Mouse (Mus musculus): ENCODE data around the gene Id3. TPM values are rescaled to one million over a fixed set of nuclear protein-coding genes. Genes with fewer than 3 reads are reported as not detected.
"Not testable (repeated sequence)": the region's sequence is repeated elsewhere in the genome, so short reads cannot be mapped to it uniquely, and the experiment has no call there.

The Id3 gene
- 10 to 100 TPM; 46.9 to 70.1 TPM for total RNA-seq (2021)

DNA sequence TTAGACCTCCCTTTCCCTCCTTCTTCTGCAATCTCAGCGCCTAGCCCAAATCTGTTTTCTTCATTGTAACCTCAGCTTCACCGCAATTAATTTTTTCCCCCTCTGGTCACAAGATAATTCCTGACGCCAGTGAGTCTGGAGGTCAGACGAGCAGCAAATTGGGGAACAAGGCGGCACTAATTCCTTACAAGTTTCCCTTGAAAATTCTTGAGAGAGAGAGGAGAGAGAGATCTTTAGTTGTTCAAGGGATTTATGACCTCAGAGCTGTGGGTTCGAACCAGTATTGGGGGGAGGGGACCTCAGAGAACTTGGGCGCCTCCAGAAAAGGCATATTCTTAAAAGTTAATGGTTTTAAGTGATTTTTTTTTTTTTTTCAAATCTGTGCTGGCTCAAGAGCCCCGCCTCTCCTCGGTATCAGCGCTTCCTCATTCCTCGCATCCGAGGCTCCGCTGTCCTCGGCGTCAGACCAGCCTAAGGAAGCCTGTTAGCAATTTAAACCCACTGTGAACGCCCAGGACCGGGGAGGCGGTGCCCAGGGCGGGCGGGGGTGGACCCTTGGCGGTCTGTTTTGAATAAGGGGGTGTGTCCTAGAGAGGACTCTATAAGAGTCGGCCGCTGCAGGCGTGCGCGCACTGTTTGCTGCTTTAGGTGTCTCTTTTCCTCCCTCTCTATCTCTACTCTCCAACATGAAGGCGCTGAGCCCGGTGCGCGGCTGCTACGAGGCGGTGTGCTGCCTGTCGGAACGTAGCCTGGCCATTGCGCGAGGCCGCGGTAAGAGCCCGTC is at the start of gene Id3:
TSS of gene Id3 (plus strand) at position 305 of the 784 bp plus-strand sequence.
- intact Hi-C loops (cut with DNase I) = loop anchor here (10.0 kb wide), 1 partner anchor 321 kb away; the partner anchor contains the start of genes 6030445D17Rik and Luzp1

DNA sequence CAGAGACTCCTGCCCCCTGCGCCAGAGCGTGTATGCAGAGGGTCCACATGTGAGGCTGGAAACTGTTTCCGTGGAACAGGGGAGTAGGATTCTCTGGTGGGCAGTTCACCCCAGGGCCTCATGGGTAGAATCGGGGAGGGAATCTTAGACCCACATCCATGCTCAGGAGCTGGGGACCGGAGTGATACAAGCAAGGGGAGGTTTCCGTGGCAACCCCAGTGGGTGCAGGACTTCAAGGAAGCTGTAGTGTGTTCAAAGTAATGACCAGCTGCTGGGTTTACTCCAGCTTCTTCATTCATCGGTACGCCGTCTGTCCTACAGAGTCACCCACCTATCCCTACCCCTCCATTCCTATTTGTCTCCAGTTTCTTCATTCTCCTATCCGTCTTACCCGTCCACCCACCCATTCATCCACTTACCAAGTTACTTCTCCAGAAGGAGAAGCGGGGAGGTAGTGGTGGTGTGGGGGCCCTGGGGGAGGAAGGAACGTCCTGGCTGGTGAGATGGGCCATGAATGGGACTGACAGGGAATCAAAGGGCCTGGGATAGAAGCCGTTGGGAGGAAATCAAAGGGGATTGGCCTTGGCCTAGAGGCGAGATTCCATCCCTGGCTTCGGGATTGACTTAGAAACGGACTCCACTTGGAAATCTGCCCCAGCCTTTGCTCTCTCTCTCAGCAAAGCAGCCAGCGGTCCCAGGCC is 48.6 kb upstream of the Id3 start:
- intact Hi-C loops (cut with DNase I) = no loop called here
- DNase-seq (ENCODE audit: low spot score) = no peak

More for the DNA sequence above, at the start of gene Id3:
- DNase-seq (ENCODE audit: low spot score) = peak; percentile 97

DNA sequence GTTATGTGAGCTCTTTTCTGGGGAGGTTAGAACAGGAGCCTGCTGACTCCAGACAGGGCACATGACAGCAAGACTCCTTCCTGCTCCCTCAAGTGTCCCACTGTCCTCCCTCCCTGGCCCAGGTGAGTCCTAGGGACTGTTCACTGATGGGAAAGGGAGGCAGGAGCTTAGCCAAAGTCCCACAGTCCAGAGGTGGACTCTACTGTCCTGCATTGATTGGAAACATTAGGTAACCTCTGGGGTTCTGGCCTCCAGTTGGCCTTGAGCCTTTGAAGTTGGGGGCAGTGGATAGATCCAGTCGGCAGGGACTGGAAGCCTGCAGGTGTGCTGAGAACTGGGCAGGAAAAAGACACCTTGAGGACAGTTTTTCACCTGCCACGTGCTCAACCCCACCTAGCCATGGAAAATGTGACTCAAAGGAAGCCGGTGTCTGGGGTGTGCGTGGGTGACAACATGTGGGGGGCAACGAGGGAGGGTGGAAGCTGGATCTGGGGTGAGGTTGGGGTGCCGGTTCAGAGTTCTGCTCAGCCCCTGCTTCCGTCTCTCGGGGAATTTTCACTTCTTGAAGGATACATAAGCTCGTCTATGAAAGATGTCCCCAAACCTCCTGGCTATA is 47.7 kb upstream of the Id3 start:
- DNase-seq (ENCODE audit: low spot score) = no peak
- intact Hi-C loops (cut with DNase I) = no loop called here

DNA sequence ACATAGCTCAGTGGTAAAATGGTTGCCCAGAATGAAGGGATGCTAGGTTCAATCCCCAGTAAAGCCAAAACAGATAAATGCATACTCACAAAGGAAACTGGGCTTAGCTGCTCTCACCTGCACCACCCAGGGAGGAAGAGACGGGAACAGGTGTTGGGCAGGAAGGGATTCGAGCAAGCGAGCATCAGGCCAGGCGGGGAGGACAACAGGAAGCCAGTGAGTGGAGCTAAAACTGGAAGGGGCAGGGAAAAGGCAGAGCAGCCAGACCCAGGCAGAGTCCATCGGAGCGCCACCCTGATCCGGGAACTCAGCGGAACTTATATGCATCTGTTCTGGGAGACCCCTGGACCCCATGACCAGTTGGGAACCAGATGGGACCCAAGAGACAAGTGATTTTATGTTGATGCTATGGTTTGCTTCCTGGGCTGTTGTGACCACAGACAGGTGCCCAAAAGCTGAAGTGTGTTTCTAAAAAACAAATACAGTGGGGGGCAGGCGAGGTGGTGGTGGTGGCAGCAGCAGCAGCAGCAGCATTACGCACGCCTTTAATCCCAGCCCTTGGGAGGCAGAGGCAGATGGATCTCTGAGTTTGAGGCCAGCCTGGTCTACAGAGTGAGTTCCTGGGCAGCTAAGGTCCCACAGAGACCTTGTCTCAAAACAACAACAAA is 46.7 kb upstream of the Id3 start:
- DNase-seq (ENCODE audit: low spot score) = no peak
- intact Hi-C loops (cut with DNase I) = no loop called here

DNA sequence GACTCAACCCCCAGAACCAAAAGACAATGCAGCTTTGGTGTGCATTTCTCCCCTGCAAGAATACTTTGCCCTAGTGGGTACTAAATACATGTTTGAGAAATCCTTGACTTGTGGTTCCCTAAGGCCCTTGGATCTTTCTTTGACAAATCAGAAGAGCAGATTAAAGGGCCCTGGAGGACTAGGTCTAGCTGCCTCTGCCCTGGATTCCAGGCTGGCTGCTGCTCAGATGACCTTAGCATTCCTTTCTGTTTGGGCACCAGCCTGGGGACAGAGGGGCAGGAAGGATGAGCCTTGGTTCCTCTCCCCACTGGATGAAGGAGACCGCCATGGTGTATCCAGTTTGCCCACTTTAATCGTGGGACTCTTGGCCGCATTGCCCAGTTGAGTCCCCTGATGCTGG is 44.9 kb upstream of the Id3 start:
- intact Hi-C loops (cut with DNase I) = no loop called here
- no peak for DNase-seq (ENCODE audit: low spot score)

DNA sequence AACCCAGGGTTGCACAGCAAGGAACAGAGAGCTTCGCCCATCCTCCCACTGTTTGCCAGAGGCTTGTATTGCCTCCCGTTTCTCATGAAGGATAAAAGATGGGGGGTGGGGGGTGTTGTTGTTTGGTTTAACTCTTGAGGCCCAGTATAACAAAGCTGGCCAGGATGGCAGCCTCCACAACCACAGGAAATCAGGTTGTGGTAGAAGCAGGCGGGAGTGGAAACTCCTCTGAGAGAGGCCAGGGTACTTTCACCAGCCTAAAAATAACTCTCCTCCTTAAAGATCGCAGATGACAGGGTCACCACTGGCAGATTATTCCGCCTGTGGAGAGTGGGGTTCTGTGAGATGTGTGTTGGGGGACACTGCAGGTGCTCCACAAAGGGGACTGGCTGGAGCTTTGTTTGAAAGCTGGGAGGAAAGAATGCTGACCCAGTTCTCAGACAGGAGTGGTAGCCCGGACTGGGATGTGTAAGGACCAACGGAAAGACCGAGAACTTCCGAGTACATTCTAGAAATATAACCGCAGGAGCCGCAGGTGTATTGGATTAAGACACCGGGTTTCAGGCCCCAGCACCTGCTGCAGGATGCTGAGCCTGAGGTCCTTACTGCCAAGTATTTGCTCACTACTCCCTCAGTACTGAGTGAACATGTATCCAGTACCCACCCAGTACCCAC is 42.8 kb upstream of the Id3 start:
- intact Hi-C loops (cut with DNase I) = no loop called here
- DNase-seq (ENCODE audit: low spot score) = no peak

DNA sequence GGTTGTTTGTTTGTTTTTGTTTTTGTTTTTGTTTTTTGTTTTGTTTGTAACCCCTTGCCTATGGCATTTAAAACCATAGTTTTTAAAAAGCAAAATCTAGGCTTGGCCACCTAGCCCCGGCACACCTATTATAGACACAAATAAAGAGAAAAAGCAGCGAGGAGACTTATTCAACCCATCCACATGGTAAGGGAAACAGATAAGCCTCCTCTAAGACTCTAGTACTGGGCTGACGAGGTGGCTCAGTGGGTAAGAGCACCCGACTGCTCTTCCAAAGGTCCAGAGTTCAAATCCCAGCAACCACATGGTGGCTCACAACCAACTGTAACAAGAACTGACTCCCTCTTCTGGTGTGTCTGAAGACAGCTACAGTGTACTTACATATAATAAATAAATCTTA is 41.5 kb upstream of the Id3 start:
- DNase-seq (ENCODE audit: low spot score); intact Hi-C loops (cut with DNase I): not testable (repeated sequence)

DNA sequence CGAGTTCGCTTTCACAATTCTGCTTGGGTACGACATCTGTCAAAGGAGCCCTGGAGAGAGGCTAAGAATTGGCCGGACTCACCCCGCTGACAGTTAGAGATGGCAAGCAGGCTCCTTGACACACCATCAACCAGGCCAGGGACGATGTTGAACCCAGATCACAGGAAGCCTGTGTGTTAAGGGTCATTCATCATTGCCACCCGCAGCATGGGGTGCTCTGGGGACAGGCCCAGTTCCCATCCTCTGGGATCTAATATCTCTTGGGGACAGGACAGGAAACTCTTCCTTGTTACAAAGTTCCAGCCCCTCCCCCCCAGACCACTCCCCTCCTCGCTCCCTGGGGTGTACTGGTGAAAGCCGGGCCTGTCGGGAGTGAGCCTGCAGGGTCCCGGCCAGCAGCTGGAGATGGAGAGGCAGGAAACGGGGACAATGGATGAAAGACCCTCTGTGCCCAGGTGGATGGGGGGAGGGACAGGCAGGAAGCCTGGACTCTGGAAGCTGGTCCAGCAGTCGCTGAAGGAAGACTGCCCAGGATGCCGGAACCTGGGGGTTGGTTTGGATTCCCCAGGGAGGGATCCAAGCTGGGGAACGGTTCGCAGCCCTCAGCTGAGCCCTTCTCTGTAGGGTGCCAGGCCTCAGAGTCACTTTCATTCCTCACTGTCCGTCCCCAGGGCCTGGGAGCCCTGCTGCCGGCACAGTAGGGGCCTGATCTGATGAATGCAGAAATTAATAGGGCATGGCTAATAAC is 38.5 kb upstream of the Id3 start:
- intact Hi-C loops (cut with DNase I) = no loop called here
- DNase-seq (ENCODE audit: low spot score) = peak; percentile 38

DNA sequence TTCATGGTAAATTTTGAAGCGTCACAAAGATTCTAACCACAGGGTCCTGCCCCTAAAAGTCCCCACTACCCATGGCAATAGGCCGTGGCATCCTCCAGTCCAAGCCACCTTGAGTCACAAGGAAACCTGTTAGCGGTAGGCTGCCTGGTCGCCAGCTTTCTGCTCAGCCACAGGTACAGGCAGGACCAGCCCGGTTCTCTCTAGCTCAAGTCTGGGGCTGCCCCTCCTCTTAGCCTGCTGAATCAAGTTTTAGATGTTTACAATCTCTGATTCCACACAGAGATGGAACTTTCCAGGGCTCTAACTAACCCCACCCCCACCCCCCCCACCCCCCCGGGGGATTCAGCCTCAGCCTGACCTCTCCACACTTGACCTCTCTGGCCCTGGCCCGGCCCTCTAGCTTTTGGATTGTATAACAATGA is 36.4 kb upstream of the Id3 start:
- no peak for DNase-seq (ENCODE audit: low spot score)
- intact Hi-C loops (cut with DNase I) = no loop called here

DNA sequence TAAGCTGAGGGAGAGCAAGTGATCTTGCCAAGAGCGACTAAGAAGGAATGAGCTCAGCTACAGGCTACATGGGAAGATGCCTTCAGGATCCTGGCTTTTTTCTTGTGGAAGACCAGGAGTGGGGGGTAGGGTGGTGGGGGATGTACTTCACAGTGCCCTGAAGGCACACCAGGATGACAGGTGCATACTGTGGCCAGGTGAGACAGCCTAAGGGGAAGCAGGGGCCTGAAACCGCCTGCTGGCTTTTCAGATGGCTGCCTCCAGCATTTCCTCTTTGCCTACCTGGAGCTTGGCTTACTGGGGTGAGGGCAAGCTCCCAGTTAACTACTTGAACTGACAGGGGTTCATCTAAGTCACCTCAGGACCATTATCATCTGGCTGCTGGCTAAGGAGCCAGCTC is 34.1 kb upstream of the Id3 start:
- no peak for DNase-seq (ENCODE audit: low spot score)
- intact Hi-C loops (cut with DNase I) = no loop called here

DNA sequence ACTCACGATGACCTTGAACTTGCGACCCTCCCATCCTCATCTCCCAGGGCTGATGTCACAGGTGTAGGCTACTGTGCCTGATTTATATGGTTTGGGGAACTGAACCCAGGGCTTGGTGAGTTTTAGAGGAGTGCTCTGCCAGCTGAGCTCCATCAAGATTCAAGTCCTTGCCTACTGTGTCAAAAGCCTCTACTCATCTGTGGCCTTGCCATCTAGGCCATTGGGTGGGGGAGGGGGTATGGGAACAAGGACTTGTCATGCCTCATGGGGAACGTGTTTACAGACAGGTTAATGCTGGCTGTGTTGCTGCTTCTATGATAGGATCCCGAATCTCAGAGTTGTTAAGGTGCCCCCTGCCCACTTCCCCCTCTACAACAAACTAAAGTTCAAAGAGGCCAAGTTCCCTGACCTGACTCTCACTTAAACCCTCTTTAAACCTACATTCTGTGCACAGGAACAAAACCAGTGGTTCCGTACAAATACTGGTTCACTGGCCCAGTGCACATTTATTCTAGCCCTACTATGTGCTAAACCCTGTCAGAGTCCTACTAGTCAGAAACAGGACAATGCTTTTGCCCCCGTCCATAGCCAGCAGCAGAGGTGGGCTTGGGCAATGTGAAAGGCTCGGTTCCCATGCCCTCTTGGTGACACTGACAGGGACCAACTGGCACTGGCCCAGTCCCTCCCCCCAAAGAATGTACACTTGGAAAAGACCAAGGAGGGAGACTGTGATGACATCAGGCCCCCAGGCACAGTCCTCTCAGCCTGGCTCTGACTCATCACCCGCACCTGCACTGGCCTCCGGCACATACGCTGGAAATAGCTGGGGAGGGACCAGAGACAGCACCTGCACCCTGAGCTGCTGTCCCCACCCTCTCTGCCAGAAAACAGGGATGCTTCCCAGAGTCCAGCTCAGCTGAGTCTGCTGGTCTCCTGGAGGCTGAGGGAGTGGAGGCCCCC is 33.1 kb upstream of the Id3 start:
- no peak for DNase-seq (ENCODE audit: low spot score)
- intact Hi-C loops (cut with DNase I) = no loop called here

DNA sequence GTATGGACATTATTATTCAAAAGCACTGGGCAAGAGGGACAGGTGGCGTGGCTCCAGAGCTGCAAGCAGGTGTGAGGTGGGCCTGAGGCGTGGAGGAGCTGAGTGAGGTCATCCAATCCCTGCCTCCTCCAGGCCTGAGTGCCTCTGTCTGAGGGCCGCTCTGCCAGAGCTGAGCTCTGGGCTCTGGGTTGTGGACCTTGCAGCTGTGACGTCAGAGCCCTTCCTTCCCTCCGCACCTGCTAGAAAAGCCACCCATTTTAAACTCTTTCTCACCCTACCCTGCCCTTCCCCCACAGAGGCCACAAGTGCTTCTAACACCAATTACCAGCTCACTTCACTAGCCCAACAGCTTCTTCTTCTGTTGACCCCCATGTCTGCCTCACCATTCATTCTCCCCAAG is 31.0 kb upstream of the Id3 start:
- intact Hi-C loops (cut with DNase I) = no loop called here
- no peak for DNase-seq (ENCODE audit: low spot score)

DNA sequence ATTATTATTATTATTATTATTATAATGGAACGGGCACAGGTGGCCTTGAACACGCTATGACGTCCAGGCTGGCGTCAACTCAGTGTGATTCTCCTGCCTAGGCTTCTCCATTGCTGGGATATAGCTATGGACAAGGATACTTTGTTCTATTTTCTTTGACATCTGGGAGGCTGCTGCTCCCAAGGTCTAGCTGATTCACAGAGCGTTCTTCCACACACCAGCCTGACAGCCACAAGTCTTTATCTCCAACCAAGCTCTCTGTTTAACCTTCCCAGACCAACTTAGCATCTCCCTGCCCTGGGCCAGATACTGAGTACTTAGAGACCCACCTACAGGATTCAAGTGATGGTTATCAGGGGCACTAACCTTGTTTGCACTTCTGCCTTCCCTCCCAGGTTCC is 28.6 kb upstream of the Id3 start:
- intact Hi-C loops (cut with DNase I) = loop anchor here (5.0 kb wide), 1 partner anchor 42 kb away; no protein-coding TSS in a partner anchor
- no peak for DNase-seq (ENCODE audit: low spot score)

DNA sequence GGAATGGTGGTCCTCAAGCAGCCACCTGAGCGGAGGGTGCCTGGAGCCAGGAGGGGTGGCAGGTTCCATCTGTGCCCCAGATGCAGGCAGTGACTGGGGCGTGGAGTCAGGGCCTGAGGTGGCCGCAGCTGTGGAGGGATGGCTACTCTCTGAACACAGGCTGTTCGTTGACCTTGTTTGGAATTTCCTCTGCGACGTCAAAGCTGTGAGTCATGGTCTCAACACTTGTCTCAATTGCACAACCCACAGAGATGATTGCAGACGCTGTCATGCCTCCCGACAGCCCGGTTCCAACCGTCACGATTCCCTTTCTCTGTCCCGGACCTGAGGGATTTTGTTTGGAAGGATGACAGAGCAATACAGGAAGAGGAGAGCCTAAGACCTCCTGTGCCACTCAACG is 26.3 kb upstream of the Id3 start:
- intact Hi-C loops (cut with DNase I) = loop anchor here (5.0 kb wide), 1 partner anchor 45 kb away; no protein-coding TSS in a partner anchor
- peak; percentile 72 for DNase-seq (ENCODE audit: low spot score)

DNA sequence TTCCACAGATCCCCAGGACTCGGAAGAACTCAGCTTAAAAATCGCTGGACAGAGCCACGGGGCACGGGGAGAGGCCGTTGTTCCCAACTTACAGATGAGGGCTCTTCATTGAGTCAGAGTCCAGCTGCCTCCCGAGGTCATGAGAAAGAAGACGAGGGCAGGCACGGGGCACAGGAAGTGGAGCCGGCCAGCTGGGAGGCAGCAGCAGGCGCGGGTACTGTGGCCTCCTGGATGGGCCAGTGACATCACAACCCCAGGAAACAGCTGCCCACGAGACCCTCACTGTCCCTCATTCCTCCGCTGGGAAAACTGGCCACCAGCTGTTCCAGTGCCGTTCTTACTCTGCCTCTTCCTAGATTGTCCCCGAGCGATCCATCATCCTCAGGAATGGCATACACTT is 23.3 kb upstream of the Id3 start:
- intact Hi-C loops (cut with DNase I) = no loop called here
- DNase-seq (ENCODE audit: low spot score) = no peak

DNA sequence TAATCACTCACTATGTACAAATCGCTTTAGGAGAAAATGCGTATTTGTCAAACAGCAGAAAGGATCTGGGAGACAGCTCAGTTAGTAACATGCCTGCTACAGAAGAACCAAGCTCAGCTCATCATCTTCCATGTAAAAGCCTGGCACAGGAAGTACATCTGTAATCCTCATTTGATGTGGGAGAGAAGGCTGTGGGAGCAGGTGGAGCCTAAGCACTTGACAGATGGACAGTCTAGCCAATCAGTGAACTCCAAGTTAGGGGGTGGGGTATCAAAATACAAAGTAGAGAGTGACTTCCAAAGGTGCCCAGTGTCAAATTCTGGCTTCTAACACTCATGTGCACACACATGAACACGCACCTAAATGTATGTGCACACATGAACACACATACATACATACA is 22.1 kb upstream of the Id3 start:
- intact Hi-C loops (cut with DNase I) = no loop called here
- DNase-seq (ENCODE audit: low spot score) = no peak

DNA sequence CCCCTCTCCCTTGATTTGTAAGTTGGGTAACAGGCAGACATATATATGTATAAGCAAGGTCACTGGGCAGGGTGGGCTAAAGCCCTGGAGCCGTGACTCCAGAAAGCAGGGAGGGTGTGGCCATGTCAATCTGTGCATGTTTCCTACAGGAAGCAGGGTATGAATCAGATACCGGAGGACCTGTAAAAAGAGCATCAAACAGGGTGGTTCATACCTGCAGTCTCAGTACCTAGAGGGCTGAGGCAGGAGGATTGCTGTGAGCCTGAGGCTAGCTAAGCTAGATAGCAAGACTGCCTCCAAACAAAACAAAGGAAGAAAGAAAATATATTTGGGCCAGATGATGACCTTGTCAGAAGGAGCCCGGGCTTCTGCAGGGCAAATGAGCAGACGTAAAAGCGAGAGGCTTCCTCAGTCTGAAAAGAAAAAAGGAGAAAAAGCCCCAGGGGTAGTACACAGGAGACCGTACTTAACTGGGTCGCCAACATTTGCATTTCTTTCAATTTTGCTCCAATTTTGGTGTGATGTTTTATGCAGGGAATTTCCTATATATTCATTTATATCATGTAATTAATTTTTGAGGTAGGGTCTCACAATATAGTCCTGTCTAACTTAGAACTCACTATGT is 21.3 kb upstream of the Id3 start:
- DNase-seq (ENCODE audit: low spot score) = no peak
- intact Hi-C loops (cut with DNase I) = no loop called here
